Mouse (Mus musculus) forelimb bud, embryonic 11.5 days (tissue): ENCODE data around the gene Elane.
A peak's percentile ranks its signal among the peaks of the same experiment; 100 is the strongest.

Source experiments
- DNase-seq: peaks from one replicate; pipeline ENCODE4 v3.0.0-alpha.2; 2012; ENCODE audit warnings: low read depth, low spot score

The Elane gene

DNA sequence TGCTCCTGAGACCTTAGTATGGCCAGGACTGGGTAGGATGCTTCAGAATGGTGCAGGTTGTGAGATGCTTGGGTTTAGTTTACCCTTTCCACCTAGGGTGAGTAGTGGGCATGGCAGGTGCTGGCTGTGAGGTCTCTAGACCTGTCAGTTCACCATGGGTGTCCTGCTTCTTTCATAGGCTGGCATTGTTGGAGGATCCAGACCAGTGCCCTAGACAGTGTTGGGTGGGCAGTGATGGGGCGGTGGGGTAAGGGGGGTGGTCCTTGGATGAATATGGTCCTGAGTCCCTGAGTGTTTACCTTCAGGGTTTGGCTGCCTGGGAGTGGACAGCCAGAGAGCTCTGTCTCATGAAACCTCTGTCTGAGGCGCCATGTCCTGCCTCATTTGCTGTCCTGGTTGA lies 28.2 kb upstream of the Elane start:
- DNase-seq = no peak

DNA sequence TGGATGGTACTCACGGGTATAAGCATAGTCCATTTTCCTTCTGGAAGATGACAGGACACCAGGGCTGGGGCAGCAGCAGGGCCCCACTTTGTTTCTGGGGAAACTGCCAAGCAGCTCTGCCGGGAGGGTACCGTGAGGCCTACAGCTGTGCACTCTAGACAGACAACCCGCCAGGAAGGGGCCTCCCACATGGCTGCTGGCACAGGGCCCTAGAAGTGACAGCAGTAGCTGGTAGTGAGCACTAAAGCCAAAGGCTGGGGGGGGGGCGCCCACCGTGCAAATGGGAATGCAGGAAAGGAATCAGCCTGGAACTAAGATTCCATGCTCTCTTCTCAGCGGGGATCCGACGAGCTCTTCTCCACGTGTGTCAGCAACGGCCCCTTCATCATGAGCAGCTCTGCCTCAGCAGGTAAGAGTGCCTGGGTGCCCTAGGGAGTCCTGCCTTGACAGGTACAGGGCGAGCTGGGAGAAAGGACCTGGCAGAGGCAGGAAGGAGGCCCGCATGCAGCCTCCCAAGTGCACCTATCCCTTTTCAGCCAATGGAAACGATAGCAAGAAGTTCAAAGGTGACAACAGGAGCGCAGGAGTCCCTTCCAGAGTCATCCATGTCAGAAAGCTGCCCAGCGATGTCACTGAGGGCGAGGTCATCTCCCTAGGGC lies 27.5 kb upstream of the Elane start:
- no peak for DNase-seq

DNA sequence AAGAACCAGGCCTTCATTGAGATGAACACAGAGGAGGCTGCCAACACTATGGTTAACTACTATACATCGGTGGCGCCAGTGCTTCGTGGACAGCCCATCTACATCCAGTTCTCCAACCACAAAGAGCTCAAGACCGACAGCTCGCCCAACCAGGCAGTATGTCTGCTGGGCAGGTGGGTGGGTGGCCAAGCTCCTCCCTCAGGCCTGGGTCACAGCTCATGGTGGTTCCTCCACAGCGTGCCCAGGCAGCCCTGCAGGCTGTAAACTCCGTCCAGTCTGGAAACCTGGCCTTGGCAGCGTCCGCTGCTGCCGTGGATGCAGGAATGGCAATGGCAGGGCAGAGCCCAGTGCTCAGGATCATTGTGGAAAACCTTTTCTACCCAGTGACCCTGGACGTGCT lies 26.9 kb upstream of the Elane start:
- no peak for DNase-seq

GRCm38 (mm10) chr10:79860079-79860911 lies 25.8 kb upstream of the Elane start:
- DNase-seq = no peak

DNA sequence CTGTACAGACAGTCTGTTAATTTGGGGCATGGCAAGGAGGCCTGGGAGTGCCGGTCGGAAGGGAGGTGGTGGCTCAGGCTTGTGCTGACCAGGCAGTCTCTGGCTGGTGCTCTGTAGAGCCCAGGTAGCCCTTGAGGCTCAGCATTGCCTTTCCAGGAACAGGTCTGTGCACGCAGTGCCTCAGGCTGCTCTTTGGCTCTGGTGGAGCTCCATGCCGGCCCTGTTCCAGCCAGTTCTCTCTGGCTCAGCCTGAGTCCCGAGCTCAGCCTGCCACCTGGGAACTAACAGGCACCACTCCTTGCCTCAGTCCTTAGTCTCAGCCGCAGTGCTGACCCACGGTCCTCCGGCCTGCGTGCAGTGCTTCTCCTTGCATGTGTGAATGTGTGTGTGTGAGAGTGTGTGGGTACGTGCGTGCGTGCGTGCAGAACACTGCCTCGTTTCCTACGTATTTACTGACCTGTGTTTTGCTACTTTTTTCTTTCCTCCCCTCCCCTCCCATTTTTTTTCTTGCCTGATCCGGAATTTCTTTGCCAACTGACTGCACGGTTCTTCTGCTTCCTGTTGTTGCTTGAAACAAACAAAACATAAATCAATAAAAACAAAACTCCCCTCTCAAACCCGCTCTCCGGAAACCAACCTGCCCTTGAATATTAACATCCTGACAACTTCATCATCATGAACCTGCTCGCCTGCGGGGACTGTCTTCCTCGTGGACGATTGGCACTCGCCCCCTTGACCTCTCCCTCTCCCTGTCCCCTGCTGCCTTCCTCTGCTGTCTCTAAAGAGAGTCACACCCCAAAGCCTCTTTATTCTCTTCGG lies 24.6 kb upstream of the Elane start:
- DNase-seq = no peak

DNA sequence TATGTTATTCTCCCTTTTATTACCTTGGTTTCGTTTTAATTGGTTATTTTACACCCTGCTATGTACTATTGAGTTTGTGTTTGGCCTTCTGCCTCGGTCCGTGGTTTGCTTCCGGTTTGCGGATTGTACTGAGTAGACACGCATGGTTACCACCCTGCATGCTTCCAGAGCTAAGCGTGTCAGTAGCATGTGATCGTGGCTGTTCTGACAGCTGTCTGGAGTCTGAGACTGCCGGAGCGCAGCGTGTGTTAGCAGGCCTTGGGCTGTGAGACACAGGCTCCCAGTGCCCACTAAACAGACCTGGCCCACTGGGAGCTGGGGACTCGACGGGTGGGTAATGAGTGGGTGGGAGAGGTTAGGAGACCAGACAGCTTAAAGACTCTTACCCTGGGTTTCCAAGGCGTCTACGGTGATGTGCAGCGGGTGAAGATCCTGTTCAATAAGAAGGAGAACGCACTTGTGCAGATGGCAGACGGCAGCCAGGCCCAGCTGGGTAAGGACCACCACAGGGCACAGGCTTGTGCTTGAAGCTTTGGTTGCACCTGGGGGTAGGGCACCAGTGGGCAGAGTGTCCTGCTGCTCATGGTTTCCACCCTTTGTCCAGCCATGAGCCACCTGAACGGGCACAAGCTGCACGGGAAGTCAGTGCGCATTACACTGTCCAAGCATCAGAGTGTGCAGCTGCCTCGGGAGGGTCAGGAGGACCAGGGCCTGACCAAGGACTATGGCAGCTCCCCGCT lies 23.8 kb upstream of the Elane start:
- no peak for DNase-seq

GRCm38 (mm10) chr10:79862925-79863324 lies 23.1 kb upstream of the Elane start:
- no peak for DNase-seq

DNA sequence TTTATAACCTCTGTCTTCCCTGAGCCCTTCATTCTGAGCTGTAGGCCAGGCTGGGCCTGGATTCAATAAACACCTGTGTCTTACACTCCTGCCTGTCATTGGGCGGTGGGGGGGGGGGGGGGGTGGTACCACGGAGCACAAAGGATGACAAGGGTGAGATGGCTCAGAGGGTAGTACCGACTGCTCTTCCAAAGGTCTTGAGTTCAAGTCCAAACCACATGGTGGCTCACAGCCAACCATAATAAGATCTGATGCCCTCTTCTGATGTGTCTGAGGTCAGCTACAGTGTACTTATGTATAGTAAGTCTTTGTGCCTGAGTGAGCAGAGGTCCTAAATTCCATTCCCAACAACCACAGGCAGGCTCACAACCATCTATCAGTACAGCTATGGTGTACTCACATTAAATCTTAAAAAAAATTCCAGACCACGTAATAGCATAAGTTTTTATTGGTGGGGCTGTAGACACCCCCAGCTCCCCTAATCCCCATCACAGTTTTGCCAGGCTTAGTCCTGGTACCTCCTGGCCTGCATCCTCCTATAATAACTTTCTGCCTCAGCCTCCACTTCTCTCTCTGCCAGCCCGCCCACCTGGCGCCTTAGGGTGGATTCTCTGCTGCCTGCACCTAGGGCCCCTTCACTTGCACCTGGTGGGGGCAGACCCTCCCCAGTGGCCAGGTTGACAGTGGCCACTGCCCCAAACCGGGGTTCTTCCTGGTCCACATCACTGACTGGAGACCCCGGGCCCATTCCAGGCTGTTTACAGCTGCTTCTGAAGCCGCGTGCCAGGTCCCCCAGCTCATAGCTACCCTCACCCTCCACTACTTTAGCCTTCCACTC lies 21.5 kb upstream of the Elane start:
- DNase-seq = no peak

GRCm38 (mm10) chr10:79865189-79865601 lies 20.9 kb upstream of the Elane start:
- DNase-seq = no peak

DNA sequence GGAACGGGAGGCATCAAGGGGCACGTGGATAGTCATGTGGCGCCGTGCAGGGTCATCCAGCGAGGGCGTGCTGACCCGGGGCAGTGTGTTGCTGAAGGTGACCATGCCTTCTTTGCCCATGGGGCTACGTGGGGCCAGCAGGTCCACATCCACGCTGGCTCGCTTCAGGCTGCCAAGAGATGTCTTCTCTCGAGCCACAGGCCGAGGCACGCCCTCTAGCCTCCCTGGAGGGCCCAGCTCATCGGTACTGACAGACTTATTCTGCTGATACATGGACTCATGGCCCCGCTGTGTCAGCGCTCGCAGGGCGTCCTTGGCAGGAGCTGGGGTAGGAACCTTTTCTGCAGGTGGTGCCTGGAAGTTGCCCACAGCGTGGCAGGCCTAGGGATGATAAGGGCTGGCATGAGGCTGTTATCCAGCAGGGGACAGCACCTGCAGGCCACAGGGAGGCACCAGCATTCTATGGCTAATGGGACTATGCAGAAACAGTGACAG lies 20.2 kb upstream of the Elane start:
- DNase-seq = no peak

DNA sequence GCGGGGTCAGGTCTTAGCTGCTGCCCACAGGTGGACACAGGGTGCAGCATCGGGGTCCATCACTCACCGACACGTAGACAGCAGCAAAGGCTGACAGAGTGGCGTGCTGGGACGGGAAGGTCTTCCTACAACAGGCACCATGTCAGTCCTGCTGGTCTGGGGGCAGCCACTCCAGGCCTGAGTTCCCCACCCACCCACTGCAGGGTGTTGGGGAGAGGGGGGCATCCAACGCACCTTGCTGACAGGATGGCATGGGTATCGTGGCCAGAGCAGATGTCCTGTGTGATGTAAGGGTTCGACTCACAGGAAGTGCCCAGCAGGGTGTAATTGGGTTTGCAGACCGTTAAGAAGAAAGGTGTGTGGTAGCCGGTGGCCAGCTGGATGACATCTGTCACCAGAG lies 19.4 kb upstream of the Elane start:
- DNase-seq = no peak

DNA sequence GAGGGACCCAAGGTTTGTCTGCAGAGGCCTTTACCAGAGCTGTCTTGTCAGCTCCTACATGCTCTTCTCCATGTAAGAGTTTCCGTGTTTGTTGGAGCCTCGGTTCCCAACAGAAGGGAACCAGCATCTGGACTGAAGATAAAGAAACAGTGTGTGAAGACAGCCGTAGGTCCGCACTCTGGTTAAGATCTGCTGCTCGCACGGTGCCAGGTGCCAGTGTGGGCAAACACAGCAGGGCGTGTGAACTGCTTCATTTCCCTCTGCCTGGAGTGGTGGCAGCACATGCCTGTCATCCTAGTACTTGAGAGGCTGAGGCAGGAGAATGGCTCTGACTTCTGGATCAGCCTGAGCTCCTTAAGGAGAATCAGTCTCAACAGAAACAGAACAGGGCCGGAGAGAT lies 14.2 kb upstream of the Elane start:
- DNase-seq = no peak

- DNase-seq = no peak
Observed at GRCm38 (mm10) chr10:79872862-79873261, 13.2 kb upstream of the Elane start.

DNA sequence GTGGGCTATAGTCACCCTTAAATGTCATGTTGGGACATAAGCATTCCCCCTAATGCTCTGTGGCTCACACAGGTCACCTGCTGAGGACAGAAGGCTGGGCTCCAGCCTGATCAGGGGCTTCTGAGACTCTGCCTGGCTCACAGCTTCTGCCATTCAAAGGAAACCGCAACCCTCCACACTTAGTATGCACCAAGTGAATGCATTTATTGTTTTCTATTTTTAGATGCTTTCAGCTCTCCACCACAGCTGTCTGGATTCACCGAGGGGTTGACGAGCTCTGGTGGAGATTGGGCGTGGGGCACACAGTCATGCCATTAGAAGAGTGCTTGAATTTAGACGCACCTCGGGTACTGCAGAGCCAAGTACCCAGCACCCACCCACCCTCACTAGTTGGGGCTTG lies 12.7 kb upstream of the Elane start:
- DNase-seq = no peak

GRCm38 (mm10) chr10:79873715-79874289 lies 12.2 kb upstream of the Elane start:
- DNase-seq = no peak

GRCm38 (mm10) chr10:79874290-79874862 lies 11.7 kb upstream of the Elane start, which contains the start of the genes Prtn3 and Plppr3:
TSS of gene Prtn3 (plus strand) at chr10:79874476.
TSS of gene Plppr3 (minus strand) at chr10:79874634.
- peak; percentile 76 for DNase-seq

DNA sequence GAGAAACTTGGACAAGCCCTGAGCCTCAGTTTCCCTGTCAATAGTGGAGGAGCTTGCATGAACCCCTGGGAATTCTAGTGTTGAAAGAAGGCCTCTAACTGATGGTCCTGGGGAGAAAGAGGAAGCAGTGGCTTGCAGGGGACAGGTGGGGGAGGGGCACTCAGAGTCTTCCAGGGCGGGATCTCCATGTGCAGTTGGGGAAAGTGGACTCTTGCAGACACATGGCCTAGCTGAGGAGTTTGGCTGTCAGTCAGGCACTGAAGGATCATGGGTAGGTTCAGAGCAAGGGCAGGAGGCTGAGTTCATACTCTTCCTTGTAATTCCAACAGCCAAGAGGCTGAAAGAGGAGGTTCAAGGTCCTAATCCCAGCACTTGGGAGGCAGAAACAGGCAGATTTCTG lies 8.9 kb upstream of the Elane start:
- DNase-seq = no peak

DNA sequence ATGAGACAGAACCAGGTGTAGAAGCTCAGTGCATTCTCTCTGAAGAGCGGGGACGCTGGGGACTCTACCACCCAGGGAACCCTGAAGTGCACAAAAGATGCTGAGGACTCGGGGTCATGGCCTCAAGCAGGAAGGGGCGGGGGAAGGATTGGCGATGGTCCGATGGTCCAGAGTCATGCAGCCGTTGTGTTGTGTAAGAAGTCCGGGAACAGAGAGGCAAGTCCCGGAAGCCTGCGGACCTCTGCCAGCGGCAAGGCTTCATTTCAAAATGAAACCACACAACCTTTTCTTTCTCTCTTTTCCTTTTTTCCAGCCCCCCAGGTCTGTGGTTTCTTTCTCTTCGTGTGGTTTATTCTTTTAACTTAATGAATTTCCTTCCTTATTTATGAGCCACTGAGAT lies 8.3 kb upstream of the Elane start:
- no peak for DNase-seq

DNA sequence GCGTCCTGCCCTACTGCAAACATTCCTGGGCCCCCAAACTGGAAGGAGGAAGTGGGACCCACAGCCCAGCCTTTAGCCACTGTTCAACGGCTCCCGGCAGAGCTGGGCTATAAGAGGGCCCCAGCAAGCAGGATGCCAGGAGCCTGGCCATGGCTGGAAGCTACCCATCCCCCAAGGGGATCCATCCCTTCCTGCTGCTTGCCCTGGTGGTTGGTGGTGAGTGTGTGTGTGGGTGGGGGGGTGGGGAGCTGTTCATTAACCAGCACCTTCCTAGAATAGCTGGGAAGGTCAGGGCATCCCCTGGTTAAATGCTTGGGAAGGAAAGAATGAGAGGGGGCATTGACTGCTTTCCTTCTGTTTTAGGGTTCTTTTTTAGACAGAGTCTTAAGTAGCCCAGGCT lies 6.5 kb upstream of the Elane start:
- DNase-seq = no peak

GRCm38 (mm10) chr10:79880721-79881120 lies 5.3 kb upstream of the Elane start:
- DNase-seq = no peak
